8 mouse cellular contexts compared by ENCODE assay signal in genomic region chr17:87745926-87746888, GRCm38 (mm10). TPM values are rescaled to one million over a fixed set of nuclear protein-coding genes. Genes with fewer than 3 reads are reported as not detected.
DNase-seq lines count a peak whose midpoint lies in the region; ATAC-seq and TF ChIP-seq lines count a peak whose summit lies in the region.

No protein-coding gene starts in this region.

- peak overlapping the region; percentile 94 for H3K4me2 ChIP-seq in kidney, embryonic 16.5 days (replicated peaks; ENCODE audit: low read depth, low read length)
- H3K4me2 ChIP-seq in liver, embryonic 12.5 days, result peak overlapping the region; percentile 79
- peak overlapping the region; percentile 80 for H3K4me2 ChIP-seq in myocyte (ENCODE audit: low read depth)

- DNase-seq in layer of hippocampus, adult 11-12 months (ENCODE audit: low spot score), result peak; percentile 56
- no peak for DNase-seq in layer of hippocampus, adult 9-10 months (ENCODE audit: low spot score)
- peak; percentile 35 for DNase-seq in thymus, adult 2 months

- H3K27me3 ChIP-seq in kidney, embryonic 16.5 days (ENCODE audit: insufficient read depth, low read length), result peaks cover 48% of the 10 kb centered on the region
- peaks cover 60% of the 10 kb centered on the region for H3K27me3 ChIP-seq in liver, embryonic 12.5 days (replicated peaks)
- no peaks in the 10 kb centered on the region for H3K27me3 ChIP-seq in myocyte (ENCODE audit: control insufficient read depth, insufficient read depth, insufficient read length)
- H3K27me3 ChIP-seq in thymus, adult 2 months (ENCODE audit: control insufficient read depth, insufficient read depth, low read length), result peaks cover 2% of the 10 kb centered on the region; the same call in 1 of the 2 replicates

- TF ChIP-seq POLR2A in myocyte (IDR thresholded peaks at IDR 0.05; ENCODE audit: insufficient read length, low read depth), result peak; percentile 23
- no peak for TF ChIP-seq POLR2A in thymus, adult 2 months (IDR thresholded peaks at IDR 0.05; ENCODE audit: control insufficient read depth, extremely low read depth, insufficient read depth, low read length, poor library complexity)

- peaks cover 4% of the 10 kb centered on the region for H3K9me3 ChIP-seq in kidney, embryonic 16.5 days (ENCODE audit: low read length)
- H3K9me3 ChIP-seq in liver, embryonic 12.5 days (replicated peaks), result peaks cover 3% of the 10 kb centered on the region; the same call in 1 of the 2 replicates

- no peaks in the 10 kb centered on the region for H3K36me3 ChIP-seq in kidney, embryonic 16.5 days (ENCODE audit: insufficient read depth, low read length)
- no peaks in the 10 kb centered on the region for H3K36me3 ChIP-seq in liver, embryonic 12.5 days
- no peaks in the 10 kb centered on the region for H3K36me3 ChIP-seq in myocyte (ENCODE audit: control insufficient read depth, insufficient read depth)
- no peaks in the 10 kb centered on the region for H3K36me3 ChIP-seq in thymus, adult 2 months (ENCODE audit: control insufficient read depth, insufficient read depth, low read length)

- H3K27ac ChIP-seq in kidney, embryonic 16.5 days (ENCODE audit: low read length), result no peak overlapping the region
- H3K27ac ChIP-seq in liver, embryonic 12.5 days, result no peak overlapping the region
- no peak overlapping the region for H3K27ac ChIP-seq in thymus, adult 2 months (ENCODE audit: control insufficient read depth, insufficient read depth, low read length)

- H3K4me1 ChIP-seq in kidney, embryonic 16.5 days (ENCODE audit: insufficient read depth, low read length), result peaks cover 7% of the 10 kb centered on the region; the same call in 1 of the 2 replicates
- H3K4me1 ChIP-seq in liver, embryonic 12.5 days, result peaks cover 15% of the 10 kb centered on the region
- H3K4me1 ChIP-seq in thymus, adult 2 months (replicated peaks; ENCODE audit: control insufficient read depth, insufficient read depth, low read length), result peaks cover 9% of the 10 kb centered on the region

- 0 out of 2 replicates have a peak, but pooled peaks have one; percentile 13 for TF ChIP-seq CTCF in thymus, adult 2 months (IDR thresholded peaks at IDR 0.05; ENCODE audit: borderline replicate concordance, control insufficient read depth, extremely low read depth, insufficient read depth, low read length, poor library complexity)

- ATAC-seq in common myeloid progenitor, adult 5-6 weeks (replicated peaks; ENCODE audit: low read depth, poor library complexity, severe bottlenecking), result peak; percentile 82
- ATAC-seq in granulocyte monocyte progenitor cell, adult 5-6 weeks (replicated peaks; ENCODE audit: poor library complexity, severe bottlenecking), result peak; percentile 73
- peak; percentile 83 for ATAC-seq in kidney, embryonic 16.5 days (ENCODE audit: low FRiP score, low TSS enrichment)
- peak; percentile 49; the same call in 1 of the 2 replicates for ATAC-seq in liver, embryonic 12.5 days

- no peaks in the 10 kb centered on the region for H3K79me2 ChIP-seq in myocyte (ENCODE audit: control insufficient read depth, insufficient read depth)

- H3K9ac ChIP-seq in kidney, embryonic 16.5 days (replicated peaks; ENCODE audit: low read length), result peak overlapping the region; percentile 57
- H3K9ac ChIP-seq in liver, embryonic 12.5 days, result no peak overlapping the region

- peak overlapping the region; percentile 68 for H3ac ChIP-seq in myocyte (ENCODE audit: control insufficient read depth, insufficient read length)

- 2% methylated on average over 101 of the region's 101 CpGs for whole genome bisulfite sequencing in kidney, embryonic 16.5 days
- 2% methylated on average over 101 of the region's 101 CpGs for WGBS in liver, embryonic 12.5 days (ENCODE audit: insufficient replicate concordance)
- WGBS in thymus, adult 2 months, result 62% methylated on average over 101 of the region's 101 CpGs

- H3K4me3 ChIP-seq in kidney, embryonic 16.5 days (ENCODE audit: low read length), result peak overlapping the region; percentile 62
- peak overlapping the region; percentile 56 for H3K4me3 ChIP-seq in liver, embryonic 12.5 days
- peak overlapping the region; percentile 15 for H3K4me3 ChIP-seq in myocyte
- peak overlapping the region; percentile 45 for H3K4me3 ChIP-seq in thymus, adult 2 months (ENCODE audit: control insufficient read depth, insufficient read depth, low read length)

TF ChIP-seq in myocyte, 11 proteins besides CTCF, POLR2A, EP300 and RAD21:
- TF ChIP-seq SRF (IDR thresholded peaks at IDR 0.05; ENCODE audit: control insufficient read depth, insufficient read length, low read depth) (no peak), MYOG (IDR thresholded peaks at IDR 0.05; ENCODE audit: control insufficient read depth in 1 of 3, insufficient read depth in 1 of 3, insufficient read length in 2 of 3, low read depth in 2 of 3) (peak in 2 of 3 experiments; percentile 67 to 73), MYOD1 (IDR thresholded peaks at IDR 0.05; ENCODE audit: control insufficient read depth in 1 of 3, insufficient read length in 2 of 3, low read depth in 2 of 3) (peak in 1 of 3 experiments; percentile 49)
TF ChIP-seq in myocyte: peak in this region for 2.

RNA-seq across cellular contexts. Expression of gene Kcnk12, which starts 51.6 kb away (rescaled TPM):
- total RNA-seq in common myeloid progenitor, adult 5-6 weeks (2017), result 2.0 and 2.3 TPM in 2 replicates
- 2.8 and 4.4 TPM in 2 replicates for total RNA-seq in granulocyte monocyte progenitor cell, adult 5-6 weeks (2014; fragmentation: Nextera tagmentation)
- total RNA-seq in granulocyte monocyte progenitor cell, adult 5-6 weeks (2017), result 7.3 and 13.4 TPM in 2 replicates
- polyA plus RNA-seq in kidney, embryonic 16.5 days (2015; fragmentation: Nextera tagmentation; extraction: Ambion mirVana), result not detected in 2 replicates
- polyA plus RNA-seq in liver, embryonic 12.5 days (2016; fragmentation: Nextera tagmentation; extraction: Ambion mirVana), result 0.83 and 1.2 TPM in 2 replicates
- polyA plus RNA-seq in myocyte (2012; fragmentation: generic; extraction: Trizol), result 0.35 TPM
- 0.91 and 0.92 TPM in 2 replicates for polyA plus RNA-seq in thymus, adult 2 months (2012; rRNA removed)
